Mouse (Mus musculus) bone marrow macrophage, adult 2 months (primary cell): ENCODE data around the gene Olfr157.

Experiments used
- CTCF ChIP-seq: IDR thresholded peaks from 2 replicates; pipeline ENCODE4 v1.5.1; 2012; ENCODE audit warnings: low read depth, mild to moderate bottlenecking, low read length, moderate library complexity
- POLR2A ChIP-seq: IDR thresholded peaks from 2 replicates; pipeline ENCODE4 v1.6.1; 2012; ENCODE audit warnings: mild to moderate bottlenecking, low read depth, low read length, borderline replicate concordance

DNA sequence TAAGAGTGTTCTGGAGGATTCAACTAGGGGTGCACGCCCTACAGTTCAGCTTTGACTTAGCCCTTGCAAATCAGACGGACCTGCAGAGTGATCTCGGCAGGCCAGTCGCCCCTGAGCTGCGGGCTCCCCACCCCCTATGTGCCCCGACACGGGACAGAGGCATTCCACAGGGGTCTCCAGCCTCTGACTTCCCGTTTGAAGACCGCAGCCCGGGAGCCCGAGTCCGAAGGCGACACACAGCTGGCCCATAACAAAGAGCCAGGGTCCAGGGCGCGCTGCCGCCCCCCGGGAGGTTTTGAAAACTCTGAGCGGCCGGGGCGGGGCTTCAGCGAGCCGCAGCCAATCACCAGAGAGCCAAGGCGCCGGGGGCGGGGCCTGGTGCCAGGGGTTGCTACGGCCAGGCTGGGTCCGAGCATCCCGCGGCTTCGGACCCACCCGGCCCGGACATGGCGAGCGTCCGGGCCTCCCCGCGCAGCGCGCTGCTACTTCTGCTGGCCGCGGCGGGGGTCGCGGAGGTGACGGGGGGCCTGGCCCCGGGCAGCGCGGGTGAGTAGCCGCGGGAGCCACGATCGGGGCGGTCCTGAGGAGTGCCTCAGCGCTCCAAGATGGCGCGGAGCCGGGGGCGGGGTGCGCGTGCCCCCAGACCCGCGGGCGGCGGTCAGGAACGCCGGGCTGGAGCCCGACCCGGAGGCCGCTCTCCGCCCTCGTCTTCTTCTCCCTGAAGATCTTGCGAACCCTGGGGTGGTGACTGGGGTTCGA, 35.3 kb upstream of the Olfr157 start, which contains the start of gene Reck:
- no peak for TF ChIP-seq CTCF
- no peak for TF ChIP-seq POLR2A
